Mouse (Mus musculus) cortical plate, adult 2 months (tissue): ENCODE measurements around the gene Fstl1.

Experiments used
- CTCF ChIP-seq: fragments of 200-500 bp; IDR thresholded peaks from 2 replicates; pipeline ENCODE4 v1.5.1; 2011; ENCODE audit warnings: mild to moderate bottlenecking, control low read depth, low read length; ENCODE audit not compliant: insufficient read depth; ENCODE audit errors: extremely low read depth
- POLR2A ChIP-seq: fragments of 200-500 bp; IDR thresholded peaks from 2 replicates; pipeline ENCODE4 v1.6.1; 2011; ENCODE audit warnings: mild to moderate bottlenecking, low read length, control low read depth; ENCODE audit not compliant: insufficient read depth; ENCODE audit errors: extremely low read depth

DNA sequence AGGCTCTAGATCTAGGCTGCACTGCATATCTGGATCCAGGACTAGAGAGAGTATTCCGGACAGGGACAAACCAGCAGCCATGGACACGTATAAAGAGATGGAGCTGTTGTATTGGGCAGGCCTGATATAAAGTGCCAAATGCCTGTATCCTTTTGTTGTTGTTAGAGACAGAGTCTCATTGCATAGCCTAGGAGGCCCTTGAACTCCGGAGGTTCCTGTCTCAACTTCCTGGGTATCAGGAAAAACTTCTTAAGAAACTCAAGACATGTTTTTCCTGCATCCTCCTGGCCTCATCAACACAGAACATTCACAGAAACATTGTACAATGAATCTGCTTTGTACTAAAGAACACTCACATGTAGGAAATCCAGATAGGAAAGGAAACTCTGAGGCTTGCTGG is 70.4 kb downstream of the Fstl1 start:
- TF ChIP-seq CTCF (no peak), POLR2A (no peak)
